Mouse (Mus musculus) heart, embryonic 14.5 days (tissue): ENCODE results near the gene Cd44. TPM values are rescaled to one million over a fixed set of nuclear protein-coding genes. Genes with fewer than 3 reads are reported as not detected.

Experiments used
- ATAC-seq: fragments of 200-750 bp; cut with Nextera tagmentation; 2 replicates; pipeline ENCODE4 v1.8.0; 2017; ENCODE audit warnings: low read depth, moderate TSS enrichment; ENCODE audit not compliant: insufficient number of reproducible peaks, insufficient read depth, low FRiP score
- H3K27ac ChIP-seq, 2 experiments: fragments of 200-500 bp in 1 of 2; fragments of 300-500 bp in 1 of 2; sonication (generic) in 1 of 2; replicated peaks in 1 of 2; 2 replicates each; pipeline ENCODE4 v1.5.1; 2012 to 2014; ENCODE audit warnings: low read depth in 2 of 2, low read length in 2 of 2, control low read depth in 1 of 2, mild to moderate bottlenecking in 1 of 2, mixed read lengths in 1 of 2; ENCODE audit not compliant: control insufficient read depth in 1 of 2, insufficient read depth in 1 of 2
- H3K27me3 ChIP-seq: fragments of 300-500 bp; sonication (generic); 2 replicates; pipeline ENCODE4 v1.6.1; 2014; ENCODE audit warnings: mild to moderate bottlenecking, low read length, control low read depth; ENCODE audit not compliant: control insufficient read depth, insufficient read depth
- H3K36me3 ChIP-seq: fragments of 300-500 bp; sonication (generic); 2 replicates; pipeline ENCODE4 v1.6.1; 2014; ENCODE audit warnings: mild to moderate bottlenecking, control low read depth, low read length, mixed read lengths; ENCODE audit not compliant: control insufficient read depth, insufficient read depth
- H3K4me1 ChIP-seq, 2 experiments: fragments of 200-500 bp in 1 of 2; fragments of 300-500 bp in 1 of 2; sonication (generic) in 1 of 2; 2 replicates each; pipeline ENCODE4 v1.6.1; 2012 to 2014; ENCODE audit warnings: low read length in 2 of 2, control low read depth in 1 of 2, mixed read lengths in 1 of 2; ENCODE audit not compliant: control insufficient read depth in 2 of 2, insufficient read depth in 2 of 2
- H3K4me2 ChIP-seq: fragments of 300-500 bp; sonication (generic); 2 replicates; pipeline ENCODE4 v1.6.1; 2014; ENCODE audit warnings: mild to moderate bottlenecking, low read length
- H3K4me3 ChIP-seq, 2 experiments: fragments of 200-500 bp in 1 of 2; fragments of 300-500 bp in 1 of 2; sonication (generic) in 1 of 2; 2 replicates each; pipeline ENCODE4 v1.5.1; 2012 to 2014; ENCODE audit warnings: low read length in 2 of 2, mild to moderate bottlenecking in 2 of 2, control low read depth in 1 of 2, low read depth in 1 of 2, moderate library complexity in 1 of 2; ENCODE audit not compliant: control insufficient read depth in 1 of 2, insufficient read depth in 1 of 2
- H3K9ac ChIP-seq: fragments of 300-500 bp; sonication (generic); 2 replicates; pipeline ENCODE4 v1.6.1; 2014; ENCODE audit warnings: mild to moderate bottlenecking, low read length
- H3K9me3 ChIP-seq: fragments of 300-500 bp; sonication (generic); 2 replicates; pipeline ENCODE4 v1.6.1; 2016; ENCODE audit warnings: low read length, control low read depth; ENCODE audit not compliant: control insufficient read depth
- WGBS: fragments of 180-500 bp; shearing (Covaris S2); extraction: QIAGEN DNeasy Blood & Tissue Kit; methylation state at CpG from one replicate; pipeline ENCODE4 v1.1.7; 2014; 5-methylcytosine and 5-hydroxymethylcytosine counted together
- polyA plus RNA-seq: library from polyadenylated mRNA; unstranded; fragments of >200 nt; fragmentation: Nextera tagmentation; extraction: Ambion mirVana; gene quantifications from 2 replicates; pipeline ENCODE4 v1.2.1, GENCODE M21; 2014

Gene Cd44
- polyA plus RNA-seq, 1 experiment from 2014 or later: 22.9 TPM

DNA sequence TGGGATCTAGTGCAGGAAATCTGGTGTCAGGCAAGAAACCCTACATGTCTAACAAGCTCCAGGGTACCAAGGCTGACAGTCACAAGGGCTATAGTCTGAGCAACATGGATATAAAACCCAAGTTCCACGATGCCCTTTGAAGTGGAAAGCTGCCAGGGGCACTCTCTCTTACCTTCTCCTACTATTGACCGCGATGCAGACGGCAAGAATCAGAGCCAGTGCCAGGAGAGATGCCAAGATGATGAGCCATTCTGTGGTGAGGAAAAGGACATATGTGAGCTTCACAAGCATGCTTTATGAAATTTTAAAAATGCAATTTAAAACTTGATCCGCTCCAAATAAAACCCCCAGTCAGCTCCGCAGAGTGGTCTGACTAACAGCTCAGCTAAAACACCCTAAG is 79.4 kb downstream of the Cd44 start:
- Histone ChIP-seq H3K27me3 (no peaks in the 10 kb centered on the region), H3K4me2 (no peak overlapping the region), H3K36me3 (peaks cover 61% of the 10 kb centered on the region), H3K4me3 (no peak overlapping the region), H3K9ac (no peak overlapping the region), H3K4me1 (no peaks in the 10 kb centered on the region), H3K27ac (no peak overlapping the region), H3K9me3 (no peaks in the 10 kb centered on the region)
- ATAC-seq: no peak
- 90% methylated on average over 6 of the region's 6 CpGs for WGBS

DNA sequence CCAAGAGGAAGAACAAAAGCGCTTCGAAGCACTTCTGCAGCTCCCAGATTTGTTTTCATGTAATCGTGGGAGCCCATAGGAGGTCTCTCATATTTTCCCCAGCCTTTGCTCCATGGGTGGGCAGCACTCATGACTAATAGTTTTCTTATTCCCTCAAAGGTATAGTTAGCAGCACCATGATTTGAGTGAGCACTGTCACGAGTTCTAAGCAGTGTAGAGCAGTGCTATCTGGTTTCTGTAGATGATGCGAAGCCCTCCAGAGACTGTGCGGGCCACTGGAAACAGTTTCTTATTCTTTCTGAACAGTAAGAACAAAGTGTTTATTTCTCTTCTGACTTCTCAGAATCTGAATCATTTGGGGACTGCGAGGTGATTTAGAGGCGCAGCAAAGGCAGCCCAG is 80.7 kb downstream of the Cd44 start:
- H3K4me3 ChIP-seq: no peak overlapping the region
- WGBS: 89% methylated on average over 8 of the region's 8 CpGs
- no peaks in the 10 kb centered on the region for H3K27me3 ChIP-seq
- no peaks in the 10 kb centered on the region for H3K4me1 ChIP-seq
- no peak overlapping the region for H3K4me2 ChIP-seq
- H3K9me3 ChIP-seq: no peaks in the 10 kb centered on the region
- no peak overlapping the region for H3K9ac ChIP-seq
- H3K36me3 ChIP-seq: peaks cover 50% of the 10 kb centered on the region
- H3K27ac ChIP-seq: no peak overlapping the region
- ATAC-seq: no peak

DNA sequence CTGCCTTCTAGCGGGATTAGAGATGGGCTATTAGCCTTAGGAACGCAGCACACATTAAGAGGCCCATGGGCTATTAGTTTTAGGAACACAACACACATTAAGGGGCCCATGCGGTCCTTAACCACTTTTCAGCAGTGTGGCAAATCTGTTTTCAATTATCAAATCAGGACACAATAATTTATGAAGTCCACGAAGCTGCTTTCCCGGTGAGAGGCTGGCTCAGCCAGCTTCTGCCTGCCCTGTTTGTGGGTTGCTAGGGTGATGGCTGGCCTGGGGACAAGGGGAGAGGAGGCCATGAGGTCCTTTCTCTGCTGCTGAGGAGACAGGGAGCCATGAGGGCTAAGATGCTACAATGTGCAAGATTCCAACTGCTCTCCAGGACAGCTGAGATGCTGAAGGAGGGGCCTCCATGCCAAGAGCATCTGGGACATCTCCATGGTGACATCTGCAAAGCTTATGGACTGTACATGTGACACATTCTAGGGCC is 81.2 kb downstream of the Cd44 start:
- H3K9ac ChIP-seq: no peak overlapping the region
- H3K9me3 ChIP-seq: no peaks in the 10 kb centered on the region
- no peak overlapping the region for H3K4me3 ChIP-seq
- no peaks in the 10 kb centered on the region for H3K27me3 ChIP-seq
- H3K36me3 ChIP-seq: peaks cover 52% of the 10 kb centered on the region
- H3K27ac ChIP-seq: no peak overlapping the region
- 92% methylated on average over 5 of the region's 5 CpGs for WGBS
- no peak for ATAC-seq
- H3K4me2 ChIP-seq: no peak overlapping the region
- no peaks in the 10 kb centered on the region for H3K4me1 ChIP-seq

DNA sequence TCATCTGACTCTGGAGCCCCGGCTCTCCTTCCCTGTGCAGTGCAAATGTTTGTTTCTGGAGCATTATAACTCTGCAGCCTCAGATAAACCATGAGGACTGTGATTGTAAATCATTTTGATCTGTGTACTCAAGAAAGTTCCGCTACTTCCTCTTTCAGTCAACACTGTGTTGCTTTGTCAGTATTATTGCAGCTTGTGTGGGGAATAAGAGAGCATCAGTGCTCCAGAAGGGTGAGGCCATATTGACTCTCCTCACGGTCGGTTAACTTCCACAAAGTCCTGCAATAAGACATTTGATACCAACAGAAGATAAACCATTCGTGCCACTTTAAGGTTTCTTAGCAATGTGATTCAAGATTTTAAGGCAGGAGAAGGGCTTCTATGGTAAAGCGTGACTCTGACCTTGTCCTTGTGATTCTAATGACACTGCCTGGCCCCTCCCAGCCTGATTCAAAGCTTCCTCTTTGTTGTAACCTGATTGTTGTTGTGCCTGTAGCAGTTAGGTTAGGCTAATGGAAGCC is 86.1 kb downstream of the Cd44 start:
- 73% methylated on average over 6 of the region's 6 CpGs for WGBS
- Histone ChIP-seq H3K4me2 (no peak overlapping the region), H3K4me3 (no peak overlapping the region), H3K27ac (no peak overlapping the region), H3K4me1 (no peaks in the 10 kb centered on the region), H3K9me3 (no peaks in the 10 kb centered on the region), H3K27me3 (no peaks in the 10 kb centered on the region), H3K36me3 (peaks cover 30% of the 10 kb centered on the region), H3K9ac (no peak overlapping the region)
- no peak for ATAC-seq

DNA sequence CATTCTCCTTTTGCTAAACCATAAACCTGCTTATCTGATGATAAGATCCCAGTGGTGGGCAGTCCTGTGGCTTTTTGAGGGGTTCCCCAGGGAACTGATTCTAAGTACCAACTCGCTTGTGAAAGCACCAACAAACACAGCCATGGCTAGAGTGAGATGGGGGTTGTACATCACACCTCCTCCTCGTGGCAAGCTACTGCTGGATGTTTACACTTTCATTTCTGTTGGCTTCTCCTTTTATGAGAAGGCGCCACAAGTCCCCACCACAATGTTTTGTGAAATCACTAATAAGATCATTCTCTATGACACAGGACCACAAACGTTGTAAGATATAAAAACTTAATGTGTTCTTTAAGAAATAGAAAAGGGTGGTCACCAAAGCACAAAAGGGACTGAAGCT is 88.7 kb downstream of the Cd44 start:
- WGBS: 73% methylated on average over 4 of the region's 4 CpGs
- no peaks in the 10 kb centered on the region for H3K4me1 ChIP-seq

DNA sequence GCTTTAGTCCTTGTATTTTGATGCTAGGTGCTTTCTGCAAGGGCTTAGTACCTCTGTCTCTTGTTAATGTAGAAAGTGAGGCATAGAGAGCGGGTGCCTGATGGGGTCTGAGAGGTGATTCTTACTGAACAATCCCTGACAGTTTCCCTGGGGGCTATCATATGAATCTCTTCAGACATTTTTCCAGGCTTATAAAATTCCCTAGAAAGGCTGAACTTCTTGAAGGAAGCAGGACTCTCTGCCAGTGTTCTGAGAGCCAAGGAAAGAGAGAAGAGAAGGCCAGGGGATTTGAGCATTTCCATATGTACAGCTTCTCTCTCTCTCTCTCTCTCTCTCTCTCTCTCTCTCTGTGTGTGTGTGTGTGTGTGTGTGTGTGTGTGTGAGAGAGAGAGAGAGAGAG is 92.0 kb downstream of the Cd44 start:
- no peak for ATAC-seq
- WGBS: 90% methylated on average over 1 of the region's 1 CpGs
- no peak overlapping the region for H3K27ac ChIP-seq
- H3K9me3 ChIP-seq: no peaks in the 10 kb centered on the region
- no peaks in the 10 kb centered on the region for H3K27me3 ChIP-seq
- no peak overlapping the region for H3K4me3 ChIP-seq
- H3K4me1 ChIP-seq: no peaks in the 10 kb centered on the region
- H3K36me3 ChIP-seq: peaks cover 19% of the 10 kb centered on the region
- no peak overlapping the region for H3K4me2 ChIP-seq
- no peak overlapping the region for H3K9ac ChIP-seq

More for the DNA sequence above, 88.7 kb downstream of the Cd44 start:
- Histone ChIP-seq H3K27me3 (no peaks in the 10 kb centered on the region), H3K4me3 (no peak overlapping the region), H3K36me3 (peaks cover 22% of the 10 kb centered on the region), H3K4me2 (no peak overlapping the region), H3K27ac (no peak overlapping the region), H3K9ac (no peak overlapping the region), H3K9me3 (no peaks in the 10 kb centered on the region)
- ATAC-seq: no peak

DNA sequence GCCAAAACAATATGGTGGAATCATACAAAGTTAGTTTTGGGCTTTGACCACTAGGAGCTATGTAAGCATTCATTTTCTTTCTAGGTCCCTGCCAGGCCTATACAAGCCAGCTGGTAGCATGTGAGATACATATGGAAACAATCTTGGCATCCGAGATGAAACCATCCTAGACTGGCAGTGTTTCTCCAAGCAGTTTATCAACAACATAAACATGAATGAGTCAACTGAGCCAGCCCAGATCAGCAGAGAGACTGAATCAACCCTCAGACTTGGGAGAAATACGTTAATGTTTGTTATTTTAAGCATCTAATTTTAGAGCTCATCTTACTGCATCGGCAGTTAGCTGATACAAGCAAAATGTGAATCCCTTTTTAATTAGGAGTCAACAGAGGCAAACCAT is 93.8 kb downstream of the Cd44 start:
- no peak overlapping the region for H3K27ac ChIP-seq
- no peak overlapping the region for H3K9ac ChIP-seq
- ATAC-seq: no peak
- H3K9me3 ChIP-seq: no peaks in the 10 kb centered on the region
- H3K4me1 ChIP-seq: 0 out of 4 replicates have a peak, but pooled peaks cover 0 to 5% of the 10 kb centered on the region in 2 experiments
- H3K4me3 ChIP-seq: no peak overlapping the region
- 36% methylated on average over 3 of the region's 3 CpGs for WGBS
- H3K4me2 ChIP-seq: no peak overlapping the region
- H3K27me3 ChIP-seq: no peaks in the 10 kb centered on the region
- H3K36me3 ChIP-seq: peaks cover 2% of the 10 kb centered on the region; the same call in 1 of the 2 replicates
